Mouse (Mus musculus): ENCODE data around the gene Zfp868. TPM values are rescaled to one million over a fixed set of nuclear protein-coding genes. Genes with fewer than 3 reads are reported as not detected.
A peak's percentile ranks its signal among the peaks of the same experiment; 100 is the strongest.
"Not testable (repeated sequence)": the region's sequence is repeated elsewhere in the genome, so short reads cannot be mapped to it uniquely, and the experiment has no call there.

Zfp868 gene
- total RNA-seq (2022) = 1 to 10 TPM; 4.3 to 7.1 (median 6.0) TPM

GRCm38 (mm10) chr8:69625095-69625789 lies at the start of gene Zfp868:
Zfp868 (minus strand) TSS chr8:69625548.
- DNase-seq (ENCODE audit: low spot score in 2 of 2) = peak; percentile 96 to 97

GRCm38 (mm10) chr8:69665051-69665450 lies 39.7 kb upstream of the Zfp868 start:
- DNase-seq (ENCODE audit: low spot score in 2 of 2) = not testable (repeated sequence)

GRCm38 (mm10) chr8:69661294-69661693 lies 35.9 kb upstream of the Zfp868 start:
- DNase-seq (ENCODE audit: low spot score in 2 of 2) = no peak

GRCm38 (mm10) chr8:69654358-69654981 lies 29.1 kb upstream of the Zfp868 start, which contains the start of gene Zfp964:
Zfp964 (plus strand) TSS chr8:69654479.
- peak; percentile 83 to 84 for DNase-seq (ENCODE audit: low spot score in 2 of 2)

GRCm38 (mm10) chr8:69653808-69654357 lies 28.5 kb upstream of the Zfp868 start:
- DNase-seq (ENCODE audit: low spot score in 2 of 2) = no peak

GRCm38 (mm10) chr8:69618078-69618477 lies 7.3 kb downstream of the Zfp868 start:
- DNase-seq (ENCODE audit: low spot score in 2 of 2) = no peak

- no peak for DNase-seq (ENCODE audit: low spot score in 2 of 2)
These were observed 10.7 kb downstream of the Zfp868 start for GRCm38 (mm10) chr8:69614687-69615086.

GRCm38 (mm10) chr8:69597598-69597997 lies 27.8 kb downstream of the Zfp868 start:
- not testable (repeated sequence) for DNase-seq (ENCODE audit: low spot score in 2 of 2)

GRCm38 (mm10) chr8:69584611-69585202 lies 40.6 kb downstream of the Zfp868 start:
- no peak for DNase-seq (ENCODE audit: low spot score in 2 of 2)

- not testable (repeated sequence) for DNase-seq (ENCODE audit: low spot score in 2 of 2)
These were observed 41.1 kb downstream of the Zfp868 start for GRCm38 (mm10) chr8:69584201-69584600.

Other genes starting within 250 kb of the Zfp868 start
- gene Gm9495, start 172.0 kb downstream of the Zfp868 start, total RNA-seq (2022) = not detected
- not detected for gene Gm7697, start 102.6 kb downstream of the Zfp868 start, total RNA-seq (2022)
- gene Zfp964, start 28.9 kb upstream of the Zfp868 start, total RNA-seq (2022) = under 1 TPM; 0.36 to 0.74 (median 0.50) TPM
- gene Zfp869, start 85.2 kb upstream of the Zfp868 start, total RNA-seq (2022) = 10 to 100 TPM; 15.2 to 18.6 (median 16.6) TPM
- 1 to 10 TPM; 2.6 to 3.9 (median 3.2) TPM for gene Zfp963, start 124.4 kb upstream of the Zfp868 start, total RNA-seq (2022)
- 1 to 10 TPM; 1.3 to 3.0 (median 1.7) TPM for gene Gm20422, start 149.3 kb upstream of the Zfp868 start, total RNA-seq (2022)
- 1 to 10 TPM; 6.7 to 9.7 (median 8.8) TPM for gene Atp13a1, start 165.6 kb upstream of the Zfp868 start, total RNA-seq (2022)
- 10 to 100 TPM; 11.1 to 16.1 (median 12.4) TPM for gene Zfp866, start 165.6 kb upstream of the Zfp868 start, total RNA-seq (2022)
- gene Gmip, start 183.1 kb upstream of the Zfp868 start, total RNA-seq (2022) = 1 to 10 TPM; 2.7 to 5.3 (median 3.5) TPM
- under 1 TPM in 3 of 4 experiments, not detected in 1; 0.07 to 0.13 (median 0.07) TPM for gene Lpar2, start 196.9 kb upstream of the Zfp868 start, total RNA-seq (2022)
- gene Pbx4, start 206.9 kb upstream of the Zfp868 start, total RNA-seq (2022) = not detected